Mouse (Mus musculus): ENCODE measurements at regions not wholly inside any gene's neighbourhood (a gene's known extent, or its start where the extent isn't known, plus 50 kb on each side); places are given as distances from the start of the nearest gene placed in this dataset.

DNA sequence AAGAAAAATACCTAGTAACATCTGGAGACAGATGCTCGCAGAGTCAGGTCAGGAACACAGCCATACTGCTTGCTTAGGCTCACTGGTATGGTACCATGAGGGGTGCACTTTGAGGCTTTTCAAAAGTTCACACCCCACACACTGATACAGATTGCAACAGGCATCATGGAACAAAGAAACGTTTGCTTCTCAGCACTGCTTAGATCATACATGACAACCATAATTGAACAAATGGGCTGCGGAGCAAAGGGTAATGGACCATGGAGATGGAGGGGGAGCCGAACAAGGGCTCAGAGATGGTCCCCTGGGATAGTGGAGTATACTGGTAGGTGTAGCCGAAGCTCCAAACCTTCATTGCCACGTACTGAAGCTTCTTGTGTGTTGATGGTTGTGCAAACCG lies 228.6 kb upstream of the Tll1 start:
- no peak for ATAC-seq (replicated peaks in 1 of 2; ENCODE audit: insufficient read depth in 1 of 2, low FRiP score in 2 of 2, low TSS enrichment in 1 of 2, low read depth in 1 of 2, poor library complexity in 2 of 2, severe bottlenecking in 2 of 2)

DNA sequence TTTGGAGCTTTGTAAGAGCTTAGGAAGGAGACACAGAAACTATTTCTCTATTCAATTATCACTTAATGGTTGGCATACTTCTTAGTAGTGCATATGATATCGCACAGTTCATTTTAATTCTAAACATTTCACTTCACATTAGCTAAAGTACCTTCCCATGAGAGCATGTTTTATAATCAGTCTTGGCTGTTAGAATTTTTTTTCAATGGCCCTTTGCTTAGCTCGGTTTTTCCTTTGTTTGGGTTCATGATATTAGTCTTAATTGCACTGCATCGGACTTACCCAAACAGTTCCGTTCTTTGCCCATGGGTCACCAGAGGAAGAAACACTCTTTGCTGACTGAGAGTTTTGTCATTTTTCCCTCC lies 216.8 kb upstream of the Tll1 start:
- no peak for ATAC-seq (replicated peaks in 1 of 2; ENCODE audit: insufficient read depth in 1 of 2, low FRiP score in 2 of 2, low TSS enrichment in 1 of 2, low read depth in 1 of 2, poor library complexity in 2 of 2, severe bottlenecking in 2 of 2)

DNA sequence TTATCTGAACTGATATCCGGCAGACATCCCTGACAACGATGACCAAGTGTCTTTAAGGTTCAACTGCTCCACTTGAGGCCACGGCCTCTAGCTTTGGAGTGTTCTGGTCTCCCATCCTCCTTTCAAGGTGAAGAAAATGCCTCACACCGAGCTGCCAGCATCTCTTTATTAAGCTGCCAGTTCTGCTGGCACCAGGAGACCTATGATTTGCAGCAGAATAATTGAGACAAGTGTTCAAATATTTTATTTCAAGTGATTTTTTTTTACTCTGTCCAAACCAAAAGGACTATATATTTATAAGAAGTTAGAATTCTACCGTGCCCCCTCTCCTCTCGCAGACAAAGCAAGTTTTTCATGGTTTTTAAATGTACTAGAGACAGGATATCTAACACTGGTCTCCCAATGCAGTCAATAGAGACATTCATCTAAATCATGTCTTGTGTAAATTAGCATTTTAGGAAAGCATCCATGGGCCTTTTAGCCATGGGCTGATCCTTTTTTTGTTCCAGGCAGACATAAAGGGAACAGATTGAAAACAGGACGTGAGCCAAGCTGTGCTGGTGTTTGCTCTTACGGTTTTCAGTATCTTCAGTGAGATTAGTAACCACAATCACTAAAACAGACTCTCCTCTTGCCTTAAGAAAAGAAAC lies 216.3 kb upstream of the Tll1 start:
- no peak for ATAC-seq (replicated peaks in 1 of 2; ENCODE audit: insufficient read depth in 1 of 2, low FRiP score in 2 of 2, low TSS enrichment in 1 of 2, low read depth in 1 of 2, poor library complexity in 2 of 2, severe bottlenecking in 2 of 2)

DNA sequence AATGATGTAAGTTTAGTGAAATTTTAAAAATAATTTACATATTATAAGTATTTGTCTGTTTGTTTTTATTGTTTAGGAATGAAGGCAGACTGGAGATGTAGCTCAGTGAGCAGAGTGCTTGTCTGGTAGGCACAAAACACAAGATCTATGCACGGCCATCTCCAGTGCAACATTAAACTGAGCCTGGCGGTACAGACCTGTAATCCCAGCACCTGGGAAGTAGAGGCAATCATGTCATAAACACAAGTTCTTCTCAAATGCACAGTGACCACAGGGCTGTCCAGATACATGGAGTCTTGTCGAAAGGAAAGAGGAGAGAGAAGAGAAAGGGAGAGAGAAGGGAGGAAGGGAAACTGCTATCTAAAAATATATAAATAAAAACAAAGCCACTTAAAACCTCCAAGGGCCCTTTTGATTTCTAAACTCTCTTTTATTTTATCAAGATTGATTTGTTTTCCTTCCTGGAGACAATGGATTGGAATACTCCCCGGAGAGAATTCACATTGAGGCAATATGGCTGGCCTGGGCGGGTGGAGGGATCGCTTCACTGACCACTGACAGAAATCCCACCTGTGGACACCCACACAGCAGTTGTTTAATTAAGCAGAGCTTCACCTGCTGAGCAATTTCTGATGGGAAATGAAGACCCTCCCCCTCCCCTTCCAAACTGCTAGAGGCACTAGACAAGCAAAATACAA lies 215.6 kb upstream of the Tll1 start:
- no peak for ATAC-seq (replicated peaks in 1 of 2; ENCODE audit: insufficient read depth in 1 of 2, low FRiP score in 2 of 2, low TSS enrichment in 1 of 2, low read depth in 1 of 2, poor library complexity in 2 of 2, severe bottlenecking in 2 of 2)

DNA sequence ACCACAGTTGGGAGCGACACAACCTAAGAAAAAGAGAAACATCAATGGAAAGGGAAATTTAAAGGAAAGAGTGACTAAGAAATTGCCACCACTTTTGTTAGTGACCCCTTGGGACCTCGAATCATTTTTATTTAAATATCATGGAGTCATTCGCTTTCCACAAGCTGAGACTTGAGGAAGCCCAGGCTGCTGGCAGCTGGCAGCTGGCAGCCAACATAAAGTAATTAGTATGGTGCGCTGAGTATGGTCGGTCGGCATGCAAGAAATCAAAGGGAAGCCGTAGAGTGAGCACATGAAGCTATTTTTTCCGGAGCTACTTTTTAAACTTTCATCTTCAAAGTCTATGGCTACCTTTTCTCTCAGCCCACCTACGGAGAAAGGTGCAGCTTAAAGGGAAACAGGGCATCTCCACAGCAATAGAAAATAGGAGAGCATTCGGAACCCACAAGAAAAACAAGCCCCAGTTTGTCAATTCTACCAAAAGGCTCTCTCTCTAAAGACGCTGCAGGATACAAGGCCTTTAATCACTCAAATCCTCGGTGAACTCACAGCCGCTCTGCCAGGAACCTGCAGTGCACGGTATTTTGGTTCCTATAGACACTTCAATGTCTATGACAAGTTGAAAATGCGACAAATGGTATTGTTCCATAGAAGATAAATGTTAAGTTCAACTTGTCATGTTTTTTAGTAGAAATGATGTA lies 206.6 kb upstream of the Tll1 start:
- no peak for ATAC-seq (replicated peaks in 1 of 2; ENCODE audit: insufficient read depth in 1 of 2, low FRiP score in 2 of 2, low TSS enrichment in 1 of 2, low read depth in 1 of 2, poor library complexity in 2 of 2, severe bottlenecking in 2 of 2)

DNA sequence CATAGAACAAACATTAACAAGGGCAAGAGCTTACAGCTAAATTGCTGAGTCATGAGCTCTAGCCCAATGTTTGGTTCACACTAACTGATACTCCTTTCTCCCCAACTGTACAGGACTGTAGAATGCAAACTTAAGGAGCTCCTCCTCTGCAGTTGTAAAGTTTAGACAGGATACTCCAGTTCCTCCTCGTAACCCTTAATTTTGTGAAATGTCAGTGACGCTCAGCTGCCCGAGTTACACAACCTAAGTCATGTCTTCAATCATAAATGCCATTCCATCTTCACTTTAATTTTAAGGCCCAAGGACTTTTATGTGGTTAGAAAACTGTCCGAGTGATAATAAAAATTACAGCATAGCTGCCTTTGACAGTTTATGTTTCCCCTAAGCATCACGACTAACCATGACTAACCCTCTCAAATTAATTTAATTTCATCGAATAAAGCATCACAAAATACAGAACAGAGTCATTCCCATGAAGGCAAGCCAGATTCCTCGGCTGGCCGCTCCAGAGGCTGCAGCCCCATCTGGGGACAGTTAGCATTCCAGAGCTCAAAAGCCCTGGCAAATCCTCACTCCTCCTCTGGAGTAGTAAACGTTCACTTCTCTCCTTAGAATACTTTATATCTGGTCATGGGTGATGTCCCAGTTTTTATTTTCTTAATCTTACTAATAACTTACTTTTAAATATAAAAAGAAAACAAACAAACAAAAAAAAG lies 200.9 kb upstream of the Tll1 start:
- ATAC-seq (replicated peaks in 1 of 2; ENCODE audit: insufficient read depth in 1 of 2, low FRiP score in 2 of 2, low TSS enrichment in 1 of 2, low read depth in 1 of 2, poor library complexity in 2 of 2, severe bottlenecking in 2 of 2), result no peak

DNA sequence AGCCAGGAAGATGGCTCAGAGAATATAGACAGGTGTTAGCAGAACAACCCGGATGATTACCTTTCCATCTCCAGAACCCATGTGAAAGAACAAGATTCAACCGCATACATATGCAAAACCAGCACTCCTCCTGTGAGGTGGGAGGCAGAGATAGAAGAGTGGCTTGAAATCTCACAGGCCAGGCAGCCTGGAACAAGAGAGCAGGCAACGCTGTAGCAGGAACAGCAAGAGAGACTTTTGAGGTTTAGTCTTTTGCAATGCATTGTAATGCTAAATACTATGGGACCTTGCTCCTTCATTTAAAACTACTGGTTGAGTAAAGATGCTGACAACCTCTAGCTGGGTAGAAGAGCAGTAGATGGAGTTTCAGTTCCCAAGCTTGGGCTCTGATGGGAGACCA lies 193.5 kb upstream of the Tll1 start:
- ATAC-seq (replicated peaks in 1 of 2; ENCODE audit: insufficient read depth in 1 of 2, low FRiP score in 2 of 2, low TSS enrichment in 1 of 2, low read depth in 1 of 2, poor library complexity in 2 of 2, severe bottlenecking in 2 of 2), result no peak

DNA sequence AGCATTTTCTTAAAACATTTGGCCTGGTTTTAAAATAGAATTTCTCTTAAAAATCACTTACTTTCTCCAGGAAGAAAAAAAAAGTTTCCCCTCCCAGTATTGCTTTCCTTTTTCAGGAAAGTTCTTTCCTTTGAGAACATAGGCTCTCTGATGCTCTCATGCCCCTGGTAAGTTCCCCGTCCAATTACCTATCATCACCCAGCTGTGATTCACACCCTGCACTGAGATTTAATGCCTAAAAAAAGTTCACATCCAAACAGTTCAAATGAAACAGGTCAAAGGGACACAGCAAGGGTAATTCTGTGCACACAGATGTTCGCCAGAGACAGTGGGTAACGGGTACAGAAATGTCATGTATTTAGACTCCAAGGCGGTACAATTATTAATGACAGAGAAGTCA lies 191.8 kb upstream of the Tll1 start:
- ATAC-seq (replicated peaks in 1 of 2; ENCODE audit: insufficient read depth in 1 of 2, low FRiP score in 2 of 2, low TSS enrichment in 1 of 2, low read depth in 1 of 2, poor library complexity in 2 of 2, severe bottlenecking in 2 of 2), result no peak

DNA sequence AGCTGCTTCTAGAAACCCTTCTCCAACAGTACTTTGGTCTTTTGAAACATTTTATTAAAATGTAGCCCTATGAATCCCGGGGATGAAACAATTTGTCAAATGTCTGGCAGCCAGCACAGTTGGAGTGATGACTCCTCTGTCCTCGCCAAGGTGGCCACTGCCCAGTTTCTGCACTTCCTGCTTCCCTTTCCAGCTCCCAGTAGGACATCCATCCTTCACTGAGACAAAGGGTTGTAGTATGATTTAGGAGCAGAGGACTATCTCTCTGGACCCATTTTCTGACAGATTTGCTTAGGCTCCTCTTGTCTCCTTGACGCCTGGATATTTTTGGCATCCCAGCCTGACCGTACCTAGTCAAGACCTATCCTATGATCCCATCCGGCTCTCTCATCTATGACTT lies 189.7 kb upstream of the Tll1 start:
- no peak for ATAC-seq (replicated peaks in 1 of 2; ENCODE audit: insufficient read depth in 1 of 2, low FRiP score in 2 of 2, low TSS enrichment in 1 of 2, low read depth in 1 of 2, poor library complexity in 2 of 2, severe bottlenecking in 2 of 2)

DNA sequence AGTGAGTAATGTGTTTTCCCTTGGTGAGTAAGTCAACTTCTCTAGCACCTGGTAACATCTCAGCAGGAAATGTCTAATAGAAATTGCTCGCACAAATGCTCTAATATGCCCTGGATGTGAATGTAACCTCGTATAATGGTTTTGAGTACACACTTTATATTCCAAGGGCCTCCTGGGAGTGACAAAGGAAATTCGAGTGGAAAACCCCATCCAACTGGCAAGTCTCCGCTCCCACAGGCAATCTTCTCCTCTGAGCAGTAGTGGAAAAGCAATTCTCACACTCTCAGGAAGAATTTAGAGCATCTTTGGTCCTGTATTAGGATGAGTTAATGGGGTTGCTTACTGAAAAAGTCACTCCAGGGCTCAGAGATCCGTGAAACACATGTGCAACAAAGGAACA lies 183.4 kb upstream of the Tll1 start:
- no peak for ATAC-seq (replicated peaks in 1 of 2; ENCODE audit: insufficient read depth in 1 of 2, low FRiP score in 2 of 2, low TSS enrichment in 1 of 2, low read depth in 1 of 2, poor library complexity in 2 of 2, severe bottlenecking in 2 of 2)

DNA sequence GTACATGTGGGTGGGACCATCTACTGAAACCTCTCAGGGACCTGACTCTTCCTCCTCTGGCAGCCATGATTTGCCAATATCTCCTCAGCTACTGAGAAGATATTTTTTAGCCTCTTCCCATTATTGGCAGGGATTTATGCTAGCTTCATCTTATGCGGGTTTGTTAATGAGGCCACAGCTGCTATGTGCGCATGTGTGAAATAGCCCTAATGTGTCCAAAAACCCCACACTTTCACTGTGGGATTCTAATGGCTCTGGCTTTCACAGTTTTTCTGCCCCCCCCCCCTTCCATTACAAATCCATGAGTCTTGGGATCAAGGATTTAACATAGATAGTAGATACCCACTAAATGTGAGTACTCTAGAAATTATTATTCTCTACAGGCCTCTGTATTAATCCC lies 182.2 kb upstream of the Tll1 start:
- no peak for ATAC-seq (replicated peaks in 1 of 2; ENCODE audit: insufficient read depth in 1 of 2, low FRiP score in 2 of 2, low TSS enrichment in 1 of 2, low read depth in 1 of 2, poor library complexity in 2 of 2, severe bottlenecking in 2 of 2)

DNA sequence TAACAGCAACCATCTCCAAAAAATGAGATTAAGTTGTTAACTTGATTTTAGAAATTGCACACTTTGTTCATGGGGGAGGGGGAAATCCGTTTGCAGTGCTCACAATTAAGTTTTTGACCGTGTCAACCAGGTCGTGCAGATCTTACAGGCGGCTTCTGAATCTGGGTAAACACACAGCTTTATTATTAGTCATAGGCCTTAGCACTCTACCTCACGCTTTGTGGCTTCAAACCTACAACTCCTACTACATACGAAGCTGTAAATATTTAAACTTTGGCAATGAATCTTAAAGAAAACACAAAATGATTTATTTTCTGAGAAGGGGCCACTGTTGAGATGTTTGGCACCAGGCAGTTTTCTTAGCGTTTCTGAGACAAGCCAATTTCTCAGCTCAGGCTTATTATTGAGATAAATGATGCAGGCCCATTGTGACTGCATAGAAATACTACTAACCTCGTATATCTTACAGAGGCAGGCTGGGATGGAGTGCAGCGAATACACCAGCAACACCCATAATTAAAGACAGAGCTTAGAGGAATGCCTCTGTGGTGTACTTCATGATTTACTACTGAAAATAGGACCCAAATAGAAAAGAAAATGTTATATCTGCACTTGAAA lies 173.8 kb upstream of the Tll1 start:
- ATAC-seq (replicated peaks in 1 of 2; ENCODE audit: insufficient read depth in 1 of 2, low FRiP score in 2 of 2, low TSS enrichment in 1 of 2, low read depth in 1 of 2, poor library complexity in 2 of 2, severe bottlenecking in 2 of 2), result no peak

DNA sequence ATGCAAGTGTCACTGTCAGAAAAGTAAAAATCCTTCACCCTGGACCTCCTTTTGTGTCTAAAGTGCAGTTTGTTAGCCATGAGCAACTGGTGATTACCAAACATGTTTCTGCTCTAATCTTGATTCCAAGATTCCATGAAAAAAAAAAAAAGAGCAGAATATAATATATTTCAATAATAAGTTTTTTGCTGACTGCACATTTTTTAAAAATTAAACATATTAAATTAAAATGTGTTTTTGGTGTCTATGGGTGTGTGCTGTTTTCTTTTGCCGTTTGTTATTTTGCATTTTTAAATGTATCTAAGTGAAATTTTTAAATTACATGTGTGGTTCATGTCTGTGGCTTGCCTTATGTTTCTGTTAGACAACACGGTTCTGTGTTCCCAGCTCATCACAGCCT lies 171.8 kb upstream of the Tll1 start:
- ATAC-seq (replicated peaks in 1 of 2; ENCODE audit: insufficient read depth in 1 of 2, low FRiP score in 2 of 2, low TSS enrichment in 1 of 2, low read depth in 1 of 2, poor library complexity in 2 of 2, severe bottlenecking in 2 of 2), result no peak

DNA sequence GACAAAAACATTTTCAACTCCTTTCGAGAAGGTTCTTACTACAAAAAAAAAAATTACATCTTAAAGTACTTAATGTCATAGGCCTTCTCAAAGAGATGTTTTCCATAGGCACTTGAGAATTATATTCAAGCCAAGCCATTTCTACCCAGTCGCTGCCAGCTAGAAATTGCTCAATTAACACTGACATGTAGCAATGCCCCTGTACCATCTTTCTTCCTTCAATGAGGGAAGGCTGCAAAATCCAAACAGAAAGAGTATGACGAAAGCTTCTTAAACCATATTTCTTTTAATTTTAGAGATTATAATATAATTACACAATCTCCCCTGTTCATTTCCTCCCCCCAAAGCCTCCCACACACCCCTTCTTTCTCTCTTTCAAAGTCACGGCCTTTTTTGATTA lies 169.4 kb upstream of the Tll1 start:
- ATAC-seq (replicated peaks in 1 of 2; ENCODE audit: insufficient read depth in 1 of 2, low FRiP score in 2 of 2, low TSS enrichment in 1 of 2, low read depth in 1 of 2, poor library complexity in 2 of 2, severe bottlenecking in 2 of 2), result no peak

DNA sequence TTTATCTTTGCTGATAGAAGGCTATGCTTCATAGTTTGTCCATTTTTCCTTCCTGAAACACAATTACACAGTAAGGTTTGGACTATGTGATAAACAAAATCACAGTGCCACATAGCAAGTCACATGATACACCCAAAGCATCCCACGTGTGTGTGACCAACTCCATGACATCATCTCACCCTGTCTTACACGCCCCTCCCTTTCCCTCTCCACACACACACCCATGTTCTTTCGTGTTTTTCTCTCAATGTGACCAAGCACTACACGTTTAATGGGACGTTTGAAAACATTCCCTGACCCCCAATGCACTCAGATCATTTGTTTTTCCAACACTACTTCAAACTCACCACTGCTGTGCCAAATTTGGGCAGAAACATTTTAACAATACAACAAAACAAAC lies 168.9 kb upstream of the Tll1 start:
- no peak for ATAC-seq (replicated peaks in 1 of 2; ENCODE audit: insufficient read depth in 1 of 2, low FRiP score in 2 of 2, low TSS enrichment in 1 of 2, low read depth in 1 of 2, poor library complexity in 2 of 2, severe bottlenecking in 2 of 2)

DNA sequence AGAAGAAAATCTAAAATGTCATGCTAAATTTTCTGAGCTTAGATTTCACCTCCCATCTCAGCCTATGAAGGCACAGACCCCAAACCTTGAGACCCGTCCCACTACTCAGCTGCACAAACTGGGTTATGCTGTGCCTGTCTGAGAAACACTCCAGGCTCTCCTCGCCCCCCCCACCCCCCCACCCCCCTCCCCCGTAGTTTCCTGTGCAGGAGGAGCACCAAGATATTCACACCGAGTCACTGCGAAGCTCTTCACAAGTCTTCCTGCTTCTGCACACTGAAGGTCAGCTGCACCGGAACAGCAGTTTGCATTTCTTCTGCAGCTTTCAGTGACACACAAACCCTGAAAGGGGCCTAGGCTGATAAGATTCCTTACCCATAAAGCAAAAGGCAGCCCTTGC lies 163.9 kb upstream of the Tll1 start:
- ATAC-seq (replicated peaks in 1 of 2; ENCODE audit: insufficient read depth in 1 of 2, low FRiP score in 2 of 2, low TSS enrichment in 1 of 2, low read depth in 1 of 2, poor library complexity in 2 of 2, severe bottlenecking in 2 of 2), result peak; percentile 43 to 75

DNA sequence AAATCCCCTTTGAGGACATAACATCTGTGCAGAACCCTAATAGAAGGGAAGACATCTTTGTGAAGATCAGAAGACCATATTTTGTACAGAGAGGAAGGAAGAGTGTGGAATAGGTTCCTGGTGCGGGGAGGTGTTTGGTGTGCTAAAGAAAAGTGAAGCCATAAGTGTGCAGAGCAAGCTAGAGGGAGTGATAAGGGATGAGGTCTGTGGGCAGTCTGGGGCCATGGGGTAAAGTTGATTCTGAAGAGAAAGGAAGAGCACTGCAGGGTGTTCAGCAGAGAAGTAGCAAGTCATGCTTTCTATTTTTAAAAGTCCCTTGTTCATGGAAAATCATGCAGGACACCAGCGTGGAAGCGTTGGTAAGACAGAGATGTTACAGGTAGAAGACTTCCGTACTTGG lies 161.8 kb upstream of the Tll1 start:
- no peak for ATAC-seq (replicated peaks in 1 of 2; ENCODE audit: insufficient read depth in 1 of 2, low FRiP score in 2 of 2, low TSS enrichment in 1 of 2, low read depth in 1 of 2, poor library complexity in 2 of 2, severe bottlenecking in 2 of 2)

DNA sequence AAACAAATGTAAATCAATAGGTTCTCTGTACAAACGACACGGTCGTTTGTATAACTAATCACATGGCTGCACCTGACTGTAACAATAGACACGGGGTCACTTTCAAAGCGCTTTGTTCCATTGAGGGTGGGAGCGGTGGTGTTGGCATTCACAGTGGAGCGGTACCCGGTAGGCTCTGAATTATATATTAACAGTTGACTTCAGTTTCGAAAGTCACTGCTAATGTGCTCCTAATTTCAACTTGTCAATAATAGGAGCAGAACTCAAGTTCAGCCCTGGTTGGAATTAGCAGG lies 160.8 kb upstream of the Tll1 start:
- no peak for ATAC-seq (replicated peaks in 1 of 2; ENCODE audit: insufficient read depth in 1 of 2, low FRiP score in 2 of 2, low TSS enrichment in 1 of 2, low read depth in 1 of 2, poor library complexity in 2 of 2, severe bottlenecking in 2 of 2)
